Mouse (Mus musculus) limb, embryonic 10.5 days (tissue): ENCODE measurements around the gene Srgap2. TPM values are rescaled to one million over a fixed set of nuclear protein-coding genes. Genes with fewer than 3 reads are reported as not detected.

Experiments used
- DNase-seq: peaks from one replicate; pipeline ENCODE4 v3.0.0-alpha.2; 2017; ENCODE audit warnings: low spot score
- H3K27ac ChIP-seq: fragments of 300-500 bp; sonication (generic); 2 replicates; pipeline ENCODE4 v1.5.1; 2016; ENCODE audit warnings: mild to moderate bottlenecking
- H3K27me3 ChIP-seq: fragments of 300-500 bp; sonication (generic); 2 replicates; pipeline ENCODE4 v1.6.1; 2016; ENCODE audit warnings: low read depth, mild to moderate bottlenecking; ENCODE audit not compliant: poor library complexity, severe bottlenecking
- H3K36me3 ChIP-seq: fragments of 300-500 bp; sonication (generic); 2 replicates; pipeline ENCODE4 v1.6.1; 2016; ENCODE audit warnings: mild to moderate bottlenecking, moderate library complexity
- H3K4me1 ChIP-seq: fragments of 300-500 bp; sonication (generic); 2 replicates; pipeline ENCODE4 v1.6.1; 2016
- H3K4me3 ChIP-seq: fragments of 300-500 bp; sonication (generic); 2 replicates; pipeline ENCODE4 v1.5.1; 2016; ENCODE audit warnings: mild to moderate bottlenecking, moderate library complexity
- H3K9me3 ChIP-seq: fragments of 300-500 bp; sonication (generic); replicated peaks from 2 replicates; pipeline ENCODE4 v1.6.1; 2016; ENCODE audit warnings: mild to moderate bottlenecking
- WGBS: fragments of 180-500 bp; shearing (Covaris S2); methylation state at CpG from one replicate; pipeline ENCODE4 v1.1.7; 2016; 5-methylcytosine and 5-hydroxymethylcytosine counted together
- polyA plus RNA-seq: library from polyadenylated mRNA; unstranded; fragments of >200 nt; fragmentation: Nextera tagmentation; extraction: Ambion mirVana; gene quantifications from 2 replicates; pipeline ENCODE4 v1.2.1, GENCODE M21; 2016

Srgap2 gene
- polyA plus RNA-seq, 1 experiment from 2014 or later, result 17.2 TPM

DNA sequence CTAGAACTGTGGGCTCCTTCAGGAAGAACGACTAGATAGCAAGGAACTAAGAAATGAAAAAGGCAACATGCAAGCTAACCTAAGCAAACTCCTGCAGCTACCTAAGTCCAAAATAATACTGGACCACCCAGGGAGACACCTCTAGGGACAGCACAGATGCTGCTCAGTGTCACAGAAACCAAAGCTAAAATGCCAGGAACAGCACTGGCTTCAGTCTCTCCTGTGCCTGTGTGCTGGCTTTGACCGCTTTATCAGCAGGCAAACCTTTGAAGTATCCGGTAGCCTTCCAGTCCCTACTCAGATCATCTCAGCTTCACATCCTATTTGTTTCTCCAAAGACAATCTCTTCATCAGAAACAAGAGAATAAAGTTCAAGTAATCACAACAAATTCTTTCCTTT is 123.6 kb downstream of the Srgap2 start:
- WGBS, result 81% methylated on average over 3 of the region's 3 CpGs
- Histone ChIP-seq H3K9me3 (no peaks in the 10 kb centered on the region), H3K4me1 (no peaks in the 10 kb centered on the region), H3K27ac (no peak overlapping the region), H3K36me3 (no peaks in the 10 kb centered on the region), H3K4me3 (no peak overlapping the region), H3K27me3 (no peaks in the 10 kb centered on the region)
- DNase-seq, result no peak

DNA sequence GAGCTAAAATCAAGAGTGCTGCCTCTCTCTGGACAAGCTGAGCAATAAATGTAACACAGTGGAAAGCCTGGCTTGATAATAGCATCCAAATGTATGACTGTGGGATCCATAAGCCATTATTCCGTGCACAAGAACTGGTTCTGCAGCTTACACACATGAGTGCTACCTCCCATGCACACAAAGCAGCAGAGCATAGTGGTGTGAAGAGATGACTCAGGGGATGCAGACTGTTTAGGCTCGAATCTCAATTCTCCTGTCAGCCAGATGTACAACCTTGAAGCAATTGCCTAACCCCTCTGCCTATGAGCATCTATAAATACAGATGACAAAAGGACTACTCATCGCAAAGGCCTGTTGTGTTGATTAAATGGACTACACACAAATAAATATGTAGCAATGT is 126.3 kb downstream of the Srgap2 start:
- 80% methylated on average over 3 of the region's 3 CpGs for WGBS
- no peaks in the 10 kb centered on the region for H3K9me3 ChIP-seq
- no peak for DNase-seq

DNA sequence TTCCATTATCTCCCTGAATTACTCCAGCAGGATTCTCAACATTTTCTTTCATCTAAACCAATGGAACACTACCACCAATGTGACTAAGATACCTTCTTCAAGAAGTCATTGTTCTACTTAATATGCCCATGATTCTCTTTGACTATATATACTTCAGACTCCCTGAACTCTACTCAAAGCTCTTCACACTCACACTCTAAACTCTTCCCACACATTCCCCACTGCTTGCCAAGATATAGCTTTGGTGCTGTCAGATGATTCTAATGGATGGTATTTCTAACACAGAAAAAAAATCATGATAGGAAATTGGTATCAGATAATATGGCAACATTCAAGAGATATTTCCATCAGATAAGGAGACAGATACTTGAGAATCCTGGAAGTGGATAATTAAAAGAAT is 129.0 kb downstream of the Srgap2 start:
- H3K27ac ChIP-seq, result no peak overlapping the region
- no peak for DNase-seq
- no peaks in the 10 kb centered on the region for H3K9me3 ChIP-seq
- H3K4me1 ChIP-seq, result no peaks in the 10 kb centered on the region
- H3K36me3 ChIP-seq, result 0 out of 2 replicates have a peak, but pooled peaks cover 4% of the 10 kb centered on the region
- no peaks in the 10 kb centered on the region for H3K27me3 ChIP-seq
- no peak overlapping the region for H3K4me3 ChIP-seq

More for the DNA sequence above, 126.3 kb downstream of the Srgap2 start:
- Histone ChIP-seq H3K27me3 (no peaks in the 10 kb centered on the region), H3K27ac (no peak overlapping the region), H3K36me3 (no peaks in the 10 kb centered on the region), H3K4me1 (no peaks in the 10 kb centered on the region), H3K4me3 (no peak overlapping the region)

DNA sequence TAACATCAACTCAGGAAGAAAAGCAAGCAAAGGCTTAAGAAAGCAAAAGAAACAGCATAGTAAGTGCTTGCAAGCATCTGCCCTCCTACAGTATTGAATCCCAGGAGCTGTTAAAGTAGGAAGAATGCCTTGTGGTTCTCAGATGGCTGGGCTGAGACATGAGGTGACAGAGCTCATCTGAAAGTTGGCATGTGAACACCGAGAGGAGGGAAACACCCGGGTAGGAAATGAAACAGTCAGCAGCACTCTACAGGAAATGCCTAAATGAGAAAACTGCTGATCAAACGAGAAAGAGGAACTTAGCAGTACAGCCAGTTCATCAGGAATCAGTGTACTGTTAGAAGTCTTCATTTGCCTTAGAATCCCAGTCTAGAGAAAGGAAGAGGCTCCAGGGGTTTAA is 142.7 kb downstream of the Srgap2 start:
- no peaks in the 10 kb centered on the region for H3K9me3 ChIP-seq
- H3K4me3 ChIP-seq, result no peak overlapping the region
- 51% methylated on average over 3 of the region's 3 CpGs for WGBS
- no peak overlapping the region for H3K27ac ChIP-seq
- H3K27me3 ChIP-seq, result no peaks in the 10 kb centered on the region
- no peak for DNase-seq
- H3K36me3 ChIP-seq, result no peaks in the 10 kb centered on the region
- peaks cover 6% of the 10 kb centered on the region; the same call in 1 of the 2 replicates for H3K4me1 ChIP-seq

DNA sequence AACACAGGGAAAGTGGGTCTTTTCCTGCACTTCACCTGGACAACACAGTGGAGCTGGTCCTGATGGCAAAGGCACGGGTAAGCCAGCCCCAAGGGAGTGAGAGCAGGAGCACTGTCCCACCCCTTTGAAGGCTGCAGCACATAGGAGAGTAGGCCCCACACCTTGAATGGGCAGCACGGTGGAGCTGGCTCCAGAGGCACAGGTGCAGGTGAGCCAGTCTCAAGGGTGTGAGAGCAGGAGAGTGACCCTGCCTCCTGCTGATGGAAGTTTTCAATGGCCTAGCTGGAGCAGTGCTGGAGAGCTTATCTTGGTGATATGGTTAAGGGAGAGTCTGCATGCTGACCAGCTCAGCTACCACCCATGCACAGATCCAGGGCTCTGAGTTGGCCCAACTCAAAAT is 145.0 kb downstream of the Srgap2 start:
- no peak for DNase-seq
- Histone ChIP-seq H3K27me3 (no peaks in the 10 kb centered on the region), H3K36me3 (peaks cover 9% of the 10 kb centered on the region), H3K4me1 (peaks cover 19% of the 10 kb centered on the region), H3K4me3 (no peak overlapping the region), H3K9me3 (no peaks in the 10 kb centered on the region), H3K27ac (no peak overlapping the region)
- 84% methylated on average over 2 of the region's 2 CpGs for WGBS

DNA sequence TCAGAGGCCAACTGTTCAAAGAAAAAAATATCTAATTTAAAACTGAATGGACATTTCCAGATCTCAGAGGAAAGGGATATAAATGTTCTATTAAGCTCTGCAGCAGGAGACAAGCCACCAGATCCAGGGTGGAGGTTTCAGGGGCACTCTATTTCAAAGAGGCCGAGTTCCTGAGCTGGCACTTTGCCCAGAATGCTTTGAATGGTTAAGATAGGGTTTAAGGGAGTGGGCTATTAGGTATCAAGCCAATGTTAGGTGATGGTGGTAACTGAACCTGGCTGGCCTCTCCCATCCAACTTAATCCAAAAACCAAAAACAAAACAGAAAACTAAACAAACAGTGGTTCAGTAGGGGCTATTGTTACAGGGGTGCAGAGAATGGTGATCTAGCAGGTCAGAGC is 146.9 kb downstream of the Srgap2 start:
- no peaks in the 10 kb centered on the region for H3K27me3 ChIP-seq
- no peak for DNase-seq
- peaks cover 10% of the 10 kb centered on the region for H3K36me3 ChIP-seq
- H3K4me3 ChIP-seq, result no peak overlapping the region
- no peaks in the 10 kb centered on the region for H3K9me3 ChIP-seq
- 73% methylated on average over 1 of the region's 1 CpGs for WGBS
- peaks cover 19% of the 10 kb centered on the region for H3K4me1 ChIP-seq
- no peak overlapping the region for H3K27ac ChIP-seq

DNA sequence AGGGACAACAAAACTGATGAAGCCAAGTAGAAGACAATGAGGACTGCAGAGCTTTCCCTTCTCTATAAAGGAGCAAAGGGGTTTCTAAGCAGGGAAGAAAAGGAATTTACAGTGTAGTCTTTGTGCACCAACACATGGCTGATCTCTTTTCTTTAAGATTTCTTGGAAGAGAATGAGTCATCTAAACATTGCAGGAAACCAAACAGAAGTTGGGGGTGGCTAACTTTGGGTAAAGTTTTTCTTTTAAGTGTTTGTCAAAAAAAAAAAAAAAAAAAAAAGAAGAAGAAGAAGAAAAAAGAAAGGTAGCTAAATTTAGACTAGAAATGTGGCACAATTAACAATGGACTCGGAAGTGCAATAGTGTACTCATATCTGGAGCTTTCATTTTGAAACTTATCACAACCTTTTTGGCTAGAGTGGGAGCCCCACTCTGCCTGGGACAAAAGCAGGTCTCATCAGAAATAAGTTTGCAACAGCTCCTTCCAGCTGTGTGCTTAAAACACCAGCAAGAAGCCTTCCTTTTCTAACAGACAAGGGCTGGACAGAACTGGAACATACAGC is 148.2 kb downstream of the Srgap2 start:
- no peaks in the 10 kb centered on the region for H3K27me3 ChIP-seq
- 83% methylated on average over 1 of the region's 1 CpGs for WGBS

DNA sequence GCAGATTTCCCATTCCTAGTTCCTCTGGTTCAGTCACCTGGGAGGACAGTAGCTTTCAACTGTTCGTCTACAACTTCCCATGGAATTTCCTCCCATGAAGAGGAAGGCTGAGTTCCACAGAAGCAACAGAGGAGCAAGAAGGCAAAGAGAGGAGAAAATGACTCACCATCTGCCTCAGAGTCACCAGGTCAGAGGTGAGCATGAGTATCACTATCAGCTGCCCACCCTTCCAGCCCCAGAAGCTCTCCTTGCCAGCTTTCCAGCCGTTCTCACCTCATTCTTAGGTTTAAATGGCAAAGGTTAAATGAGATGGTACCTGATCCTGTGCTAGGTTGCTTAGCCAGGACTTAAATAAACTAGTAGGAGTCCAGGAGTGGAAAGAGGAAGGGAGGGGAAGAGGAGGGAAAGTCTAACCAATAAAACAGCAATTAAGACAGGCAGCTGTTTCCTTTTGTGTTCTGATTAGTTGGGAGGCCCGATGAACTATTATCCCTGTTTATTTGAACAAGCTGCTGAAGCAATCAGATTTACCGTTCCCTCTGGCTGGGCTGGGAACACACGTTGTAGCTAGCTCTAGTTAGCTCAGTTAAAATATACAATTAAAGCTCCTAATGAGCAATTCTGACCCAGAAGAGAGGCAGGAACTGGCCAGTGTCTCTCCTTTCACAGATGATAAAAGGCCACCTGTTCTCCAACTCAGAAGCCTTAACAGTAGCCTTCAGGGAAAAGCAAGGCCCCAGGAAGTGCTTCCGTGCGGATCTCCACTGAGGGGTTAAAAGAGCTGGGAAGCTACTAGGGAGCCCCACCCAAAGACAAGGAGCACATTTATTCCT is 148.9 kb downstream of the Srgap2 start:
- no peak overlapping the region for H3K4me3 ChIP-seq
- peaks cover 19% of the 10 kb centered on the region for H3K4me1 ChIP-seq
- peaks cover 10% of the 10 kb centered on the region for H3K36me3 ChIP-seq
- WGBS, result 41% methylated on average over 7 of the region's 7 CpGs
- H3K9me3 ChIP-seq, result no peaks in the 10 kb centered on the region
- peak; percentile 31 for DNase-seq
- no peaks in the 10 kb centered on the region for H3K27me3 ChIP-seq
- H3K27ac ChIP-seq, result peak overlapping the region; percentile 2; the same call in 1 of the 2 replicates

More for the DNA sequence above, 148.2 kb downstream of the Srgap2 start:
- no peak overlapping the region for H3K4me3 ChIP-seq
- peak overlapping the region; percentile 2; the same call in 1 of the 2 replicates for H3K27ac ChIP-seq
- no peak for DNase-seq
- peaks cover 19% of the 10 kb centered on the region for H3K4me1 ChIP-seq
- H3K36me3 ChIP-seq, result peaks cover 10% of the 10 kb centered on the region
- no peaks in the 10 kb centered on the region for H3K9me3 ChIP-seq

DNA sequence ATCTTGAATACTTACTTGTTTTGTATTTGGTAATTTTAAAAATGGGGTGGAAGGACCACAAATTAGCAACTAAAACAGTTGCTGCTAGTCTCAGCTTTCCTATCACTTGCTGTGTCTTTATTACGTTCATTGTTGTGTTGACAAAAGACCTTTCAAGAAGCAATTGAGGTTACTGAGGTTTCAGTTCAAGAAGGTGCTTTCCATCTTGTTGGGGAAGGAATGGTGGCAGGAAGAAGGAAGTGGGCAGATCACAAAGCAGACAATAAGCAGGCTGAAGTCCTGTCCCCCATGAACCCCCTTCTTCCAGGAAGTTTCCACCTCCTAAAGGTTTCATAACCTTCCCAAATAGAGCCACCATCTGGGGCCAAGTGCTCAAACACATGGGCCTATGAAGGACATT is 161.3 kb downstream of the Srgap2 start:
- no peak for DNase-seq
- Histone ChIP-seq H3K4me3 (no peak overlapping the region), H3K4me1 (no peaks in the 10 kb centered on the region), H3K27ac (no peak overlapping the region), H3K36me3 (peaks cover 26% of the 10 kb centered on the region), H3K27me3 (no peaks in the 10 kb centered on the region), H3K9me3 (no peaks in the 10 kb centered on the region)
- WGBS, result 83% methylated on average over 1 of the region's 1 CpGs

DNA sequence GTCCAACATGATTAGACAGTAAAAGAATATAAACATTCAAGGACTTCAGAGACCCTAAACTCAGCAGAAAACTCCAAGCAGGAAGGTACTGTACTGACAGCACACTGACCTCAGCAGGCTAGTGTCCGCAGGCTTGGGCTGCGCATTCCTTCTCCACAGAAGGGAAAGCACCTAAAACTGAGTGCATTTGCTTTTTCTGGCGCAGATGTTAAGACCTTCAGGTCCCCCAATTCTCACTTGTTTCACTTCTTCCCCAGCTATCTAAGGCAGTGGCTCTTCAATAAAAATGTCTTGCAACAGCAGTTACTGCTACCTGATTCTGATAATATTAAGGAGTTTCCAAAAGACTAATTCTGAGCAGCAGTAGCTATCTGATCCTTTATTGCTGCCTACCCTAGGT is 162.7 kb downstream of the Srgap2 start:
- Histone ChIP-seq H3K4me3 (no peak overlapping the region), H3K27me3 (no peaks in the 10 kb centered on the region), H3K36me3 (peaks cover 26% of the 10 kb centered on the region), H3K27ac (no peak overlapping the region), H3K9me3 (no peaks in the 10 kb centered on the region), H3K4me1 (peaks cover 5% of the 10 kb centered on the region)
- WGBS, result 93% methylated on average over 3 of the region's 3 CpGs
- DNase-seq, result no peak

DNA sequence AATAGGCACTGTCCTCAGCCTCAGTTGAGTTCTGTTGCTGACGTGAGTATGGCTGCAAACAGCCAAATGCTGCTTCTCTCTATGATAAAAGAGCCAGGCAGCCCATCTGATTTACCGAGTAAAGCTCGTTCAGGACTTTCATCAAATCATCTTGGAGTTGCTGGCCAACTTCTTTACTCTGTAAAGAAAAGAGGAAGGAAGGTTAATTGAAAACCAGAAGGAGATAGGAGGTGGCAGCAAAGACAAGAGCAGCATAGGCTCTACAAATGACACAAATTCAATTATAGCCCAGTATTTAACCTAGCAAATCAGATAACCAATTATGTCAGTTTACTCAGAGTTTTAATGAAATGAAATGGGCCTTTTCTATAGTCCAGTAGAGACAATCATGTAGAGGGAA is 163.3 kb downstream of the Srgap2 start:
- no peak overlapping the region for H3K4me3 ChIP-seq
- H3K36me3 ChIP-seq, result peaks cover 26% of the 10 kb centered on the region
- no peak overlapping the region for H3K27ac ChIP-seq
- WGBS, result 89% methylated on average over 3 of the region's 3 CpGs
- H3K4me1 ChIP-seq, result peaks cover 5% of the 10 kb centered on the region
- H3K9me3 ChIP-seq, result no peaks in the 10 kb centered on the region
- H3K27me3 ChIP-seq, result no peaks in the 10 kb centered on the region
- DNase-seq, result no peak

DNA sequence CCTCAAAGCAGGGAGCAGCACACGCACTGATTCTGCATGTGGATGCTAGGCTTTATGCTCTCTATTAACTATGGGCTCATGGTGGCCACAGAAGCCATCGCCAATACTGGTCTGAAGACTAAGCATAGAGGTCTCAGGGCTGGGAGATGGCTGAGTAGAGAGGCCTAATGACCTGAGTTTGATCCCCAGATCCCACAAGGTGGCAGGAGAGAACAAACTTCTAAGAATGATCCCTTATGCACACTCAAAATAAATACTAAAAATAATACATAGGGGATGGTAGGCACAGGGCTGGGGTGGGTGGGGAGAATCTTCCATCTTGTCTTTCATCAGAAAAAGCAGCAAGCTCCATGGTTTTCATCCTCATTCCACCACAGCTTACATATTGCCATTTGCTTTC is 165.1 kb downstream of the Srgap2 start:
- no peak overlapping the region for H3K27ac ChIP-seq
- whole genome bisulfite sequencing, result 95% methylated on average over 2 of the region's 2 CpGs
- no peaks in the 10 kb centered on the region for H3K27me3 ChIP-seq
- DNase-seq, result no peak
- no peaks in the 10 kb centered on the region for H3K9me3 ChIP-seq
- H3K4me3 ChIP-seq, result no peak overlapping the region
- H3K4me1 ChIP-seq, result peaks cover 5% of the 10 kb centered on the region
- peaks cover 26% of the 10 kb centered on the region for H3K36me3 ChIP-seq

DNA sequence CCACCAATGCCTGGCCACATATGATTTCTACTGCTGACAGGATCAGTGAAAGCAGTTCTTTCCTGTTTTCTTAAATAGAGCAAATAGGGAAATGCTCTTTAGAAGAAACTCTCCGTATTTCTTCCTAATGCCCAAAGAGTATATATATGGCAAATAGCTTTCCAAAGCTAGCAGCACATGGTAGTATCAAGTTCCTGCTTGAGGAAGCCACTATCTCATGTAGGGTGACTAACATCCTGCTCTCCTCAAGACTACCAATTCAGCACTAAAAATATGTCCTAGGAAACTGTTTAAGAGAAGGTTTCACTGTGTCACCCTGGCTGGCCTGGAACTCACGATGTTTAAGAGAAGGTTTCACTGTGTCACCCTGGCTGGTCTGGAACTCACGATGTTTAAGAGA is 166.4 kb downstream of the Srgap2 start:
- WGBS, result 92% methylated on average over 3 of the region's 3 CpGs
- Histone ChIP-seq H3K27me3 (no peaks in the 10 kb centered on the region), H3K4me3 (no peak overlapping the region), H3K27ac (no peak overlapping the region), H3K36me3 (peaks cover 36% of the 10 kb centered on the region), H3K9me3 (no peaks in the 10 kb centered on the region), H3K4me1 (peaks cover 5% of the 10 kb centered on the region)
- no peak for DNase-seq
